Mouse (Mus musculus): Measurements from ENCODE around the gene Spata21.
"Not testable (repeated sequence)": the region's sequence is repeated elsewhere in the genome, so short reads cannot be mapped to it uniquely, and the experiment has no call there.

The Spata21 gene

DNA sequence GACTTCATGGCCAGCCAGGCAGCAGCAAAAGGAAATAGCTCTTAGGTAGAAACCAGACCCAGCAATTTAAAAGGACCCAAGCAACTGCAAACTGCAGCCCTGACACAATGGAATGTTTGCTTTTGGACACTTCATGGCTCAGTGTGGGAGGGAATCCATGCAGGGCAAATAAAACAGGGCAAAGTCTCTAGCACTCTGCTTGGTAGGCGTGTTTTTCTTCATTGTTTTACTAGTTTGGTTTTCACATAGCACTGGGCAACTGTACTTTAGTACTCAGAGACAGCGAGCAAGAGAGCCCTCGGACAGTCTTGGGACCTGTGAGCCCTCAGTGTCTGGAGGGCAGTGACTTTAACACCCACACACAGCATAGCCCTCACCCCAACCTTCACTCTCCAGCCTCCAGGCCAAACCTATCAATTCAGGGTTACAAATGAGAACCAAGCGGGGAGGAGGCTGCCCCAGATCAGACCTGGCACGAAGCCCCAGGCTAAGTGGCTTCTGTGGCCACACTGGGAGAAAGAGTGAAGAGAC, 43.5 kb downstream of the Spata21 start:
- no peak for DNase-seq

GRCm38 (mm10) chr4:141132191-141132590, 44.1 kb downstream of the Spata21 start:
- no peak for DNase-seq

DNA sequence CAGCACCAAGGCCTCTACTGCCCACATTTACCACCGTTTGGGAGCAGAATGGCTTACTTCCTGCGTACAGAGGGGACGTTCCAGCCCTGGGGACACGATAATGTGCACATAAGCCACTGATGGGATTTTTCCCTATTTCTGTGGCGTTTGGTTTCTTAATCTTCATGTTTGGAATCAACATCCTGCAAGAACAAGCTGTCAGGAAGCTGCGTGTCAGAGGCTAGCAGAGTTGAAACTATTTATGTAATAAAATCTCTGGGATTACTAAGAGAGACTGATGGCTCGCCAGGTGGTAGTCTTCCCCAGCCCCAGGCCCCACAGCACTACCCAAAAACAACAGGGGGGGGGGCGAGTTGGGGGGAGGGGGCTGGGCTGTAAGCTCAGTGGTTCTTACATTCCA, 45.1 kb downstream of the Spata21 start:
- no peak for DNase-seq

DNA sequence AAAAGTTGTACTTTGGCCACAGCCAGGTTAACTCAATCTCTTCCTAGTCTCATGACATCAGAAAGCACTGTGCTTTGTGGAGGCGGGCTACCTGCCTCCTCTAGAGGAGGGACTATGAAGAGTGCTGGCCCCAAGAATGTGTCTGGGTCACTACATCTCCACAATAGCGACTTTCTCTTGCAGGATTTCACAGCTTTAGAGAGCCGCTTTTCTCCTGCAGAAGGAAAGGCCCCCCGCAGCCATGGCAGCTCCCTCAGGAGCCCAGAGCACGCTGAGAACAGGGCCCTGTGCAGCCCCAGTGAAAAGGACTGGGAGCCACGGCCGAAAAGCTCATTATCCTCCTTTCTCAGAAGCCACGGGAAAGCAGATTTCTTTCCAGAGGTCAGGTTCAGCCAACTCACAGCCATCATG, 45.9 kb downstream of the Spata21 start:
- DNase-seq = no peak

DNA sequence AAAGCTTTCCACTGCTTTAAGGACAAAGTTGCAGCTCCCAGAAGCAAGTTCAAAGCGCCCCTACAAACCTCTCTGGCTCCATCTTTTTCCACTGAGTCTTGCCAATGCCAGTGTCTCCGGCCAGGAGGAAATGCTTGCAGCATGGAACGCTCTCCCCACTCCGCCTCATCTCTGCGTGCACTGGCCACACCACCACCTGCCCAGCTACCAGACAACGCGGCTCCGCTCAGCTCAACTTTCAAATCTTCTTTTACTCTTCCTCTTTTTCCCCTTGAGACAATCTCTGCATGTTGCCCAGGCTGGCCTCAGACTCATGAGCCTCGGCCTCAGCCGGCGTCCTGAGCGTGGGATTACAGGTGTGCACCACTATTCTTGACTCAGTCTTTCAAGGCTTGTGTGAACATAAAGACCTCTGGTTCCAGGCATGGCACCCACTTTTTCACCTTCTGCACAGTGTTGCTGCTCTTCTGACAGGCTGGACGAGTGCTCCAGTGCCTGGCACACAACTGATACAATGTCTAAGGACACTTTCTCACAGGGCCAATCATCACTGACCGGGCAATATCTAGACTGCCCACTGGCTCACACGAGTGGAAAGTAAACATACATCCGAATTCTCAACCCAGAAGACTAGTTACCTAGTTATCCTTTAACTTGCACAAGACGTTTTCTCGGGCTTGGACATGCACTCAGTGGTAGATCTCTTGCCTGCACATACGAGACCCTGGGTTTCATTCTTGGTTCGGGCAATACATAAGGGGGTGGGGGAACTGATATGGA, 46.8 kb downstream of the Spata21 start:
- DNase-seq = no peak

- DNase-seq = no peak
Measured at GRCm38 (mm10) chr4:141136126-141136525, 48.0 kb downstream of the Spata21 start.

DNA sequence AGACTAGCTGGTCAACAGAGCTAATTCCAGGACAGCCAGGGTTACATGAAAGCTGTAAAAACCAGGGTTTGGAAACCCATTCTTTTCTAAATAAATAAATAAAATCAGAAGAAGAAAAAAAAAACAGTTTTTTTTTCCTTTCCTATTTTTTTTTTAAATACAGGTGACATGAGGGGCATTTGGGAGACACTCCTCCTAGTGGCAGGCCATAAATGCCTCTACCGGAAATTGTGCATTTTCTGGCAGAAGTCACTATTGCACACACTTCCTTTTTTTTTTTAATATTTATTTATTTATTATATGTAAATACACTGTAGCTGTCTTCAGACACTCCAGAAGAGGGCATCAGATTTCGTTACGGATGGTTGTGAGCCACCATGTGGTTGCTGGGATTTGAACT, 49.6 kb downstream of the Spata21 start:
- not testable (repeated sequence) for DNase-seq

- no peak for DNase-seq
Measured at GRCm38 (mm10) chr4:141138425-141139115, 50.4 kb downstream of the Spata21 start.

GRCm38 (mm10) chr4:141139116-141139970, 51.2 kb downstream of the Spata21 start, which contains the start of gene Szrd1:
TSS of gene Szrd1 (minus strand) at chr4:141139775.
- DNase-seq = peak; percentile 98 to 99

DNA sequence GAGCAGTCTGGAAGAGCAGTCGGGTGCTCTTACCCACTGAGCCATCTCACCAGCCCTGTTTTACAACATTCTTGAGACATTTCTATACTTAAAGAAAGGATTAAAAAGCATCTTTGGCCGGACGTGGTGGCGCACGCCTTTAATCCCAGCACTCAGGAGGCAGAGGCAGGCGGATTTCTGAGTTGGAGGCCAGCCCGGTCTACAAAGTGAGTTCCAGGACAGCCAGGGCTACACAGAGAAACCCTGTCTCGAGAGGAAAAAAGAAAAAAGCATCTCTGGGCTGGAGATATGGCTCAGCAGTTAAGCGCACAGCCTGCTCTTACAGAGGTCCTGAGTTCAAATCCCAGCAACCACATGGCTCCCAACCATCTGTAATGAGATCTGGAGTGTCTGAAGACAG, 52.2 kb downstream of the Spata21 start:
- DNase-seq = not testable (repeated sequence)

DNA sequence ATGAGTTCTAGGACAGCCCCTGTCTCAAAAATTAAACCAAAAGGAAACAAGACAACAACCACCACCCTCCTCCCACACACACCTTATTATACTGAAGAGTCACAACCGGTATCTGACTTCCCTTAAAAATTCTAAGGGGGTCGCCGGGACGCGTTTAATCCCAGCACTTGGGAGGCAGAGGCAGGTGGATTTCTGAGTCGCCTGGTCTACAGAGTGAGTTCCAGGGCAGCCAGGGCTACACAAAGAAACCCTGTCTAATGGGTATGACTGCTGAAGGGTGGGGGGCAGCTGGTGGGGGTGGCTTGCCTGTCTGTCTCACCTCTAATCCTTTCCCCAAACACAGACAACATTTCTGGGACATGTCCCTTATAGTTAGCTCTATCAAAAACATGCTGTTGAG, 52.8 kb downstream of the Spata21 start:
- no peak for DNase-seq

DNA sequence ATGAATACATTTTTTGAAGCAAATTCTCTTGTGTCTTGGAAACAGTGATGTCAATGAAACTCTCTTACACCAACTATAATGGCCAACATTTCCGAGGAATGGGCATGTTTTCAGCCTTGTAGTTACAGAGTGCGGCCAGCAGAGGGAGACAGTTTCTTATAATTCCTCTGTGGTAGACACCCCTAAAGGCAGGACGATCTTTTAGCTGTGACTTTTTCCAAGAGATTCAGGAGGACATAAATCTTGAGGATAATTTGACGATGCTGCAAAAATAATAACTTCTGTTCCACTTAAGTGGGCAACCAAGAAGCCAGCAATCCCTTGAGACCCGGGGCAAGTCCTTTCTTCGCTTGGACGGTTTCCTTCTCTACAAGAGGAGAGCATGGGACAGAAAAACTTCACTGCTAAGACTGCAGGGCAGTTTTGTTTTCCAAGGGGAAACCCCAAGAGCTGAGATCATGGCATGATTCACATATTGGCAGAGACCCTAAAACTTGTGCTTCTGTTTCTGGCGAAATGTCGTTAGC, 54.2 kb downstream of the Spata21 start:
- DNase-seq = peak; percentile 71 to 73

DNA sequence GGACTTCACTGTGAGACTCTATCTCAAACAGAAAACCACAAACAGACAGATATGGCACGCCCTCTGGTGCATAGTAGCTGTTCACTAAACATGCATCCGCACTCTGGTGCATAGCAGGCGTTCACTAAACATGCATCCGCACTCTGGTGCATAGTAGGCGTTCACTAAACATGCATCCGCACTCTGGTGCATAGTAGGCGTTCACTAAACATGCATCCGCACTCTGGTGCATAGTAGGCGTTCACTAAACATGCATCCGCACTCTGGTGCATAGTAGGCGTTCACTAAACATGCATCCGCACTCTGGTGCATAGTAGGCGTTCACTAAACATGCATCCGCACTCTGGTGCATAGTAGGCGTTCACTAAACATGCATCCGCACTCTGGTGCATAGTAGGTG, 57.0 kb downstream of the Spata21 start:
- not testable (repeated sequence) for DNase-seq

- DNase-seq = no peak
Measured at GRCm38 (mm10) chr4:141146491-141147033, 58.4 kb downstream of the Spata21 start.

DNA sequence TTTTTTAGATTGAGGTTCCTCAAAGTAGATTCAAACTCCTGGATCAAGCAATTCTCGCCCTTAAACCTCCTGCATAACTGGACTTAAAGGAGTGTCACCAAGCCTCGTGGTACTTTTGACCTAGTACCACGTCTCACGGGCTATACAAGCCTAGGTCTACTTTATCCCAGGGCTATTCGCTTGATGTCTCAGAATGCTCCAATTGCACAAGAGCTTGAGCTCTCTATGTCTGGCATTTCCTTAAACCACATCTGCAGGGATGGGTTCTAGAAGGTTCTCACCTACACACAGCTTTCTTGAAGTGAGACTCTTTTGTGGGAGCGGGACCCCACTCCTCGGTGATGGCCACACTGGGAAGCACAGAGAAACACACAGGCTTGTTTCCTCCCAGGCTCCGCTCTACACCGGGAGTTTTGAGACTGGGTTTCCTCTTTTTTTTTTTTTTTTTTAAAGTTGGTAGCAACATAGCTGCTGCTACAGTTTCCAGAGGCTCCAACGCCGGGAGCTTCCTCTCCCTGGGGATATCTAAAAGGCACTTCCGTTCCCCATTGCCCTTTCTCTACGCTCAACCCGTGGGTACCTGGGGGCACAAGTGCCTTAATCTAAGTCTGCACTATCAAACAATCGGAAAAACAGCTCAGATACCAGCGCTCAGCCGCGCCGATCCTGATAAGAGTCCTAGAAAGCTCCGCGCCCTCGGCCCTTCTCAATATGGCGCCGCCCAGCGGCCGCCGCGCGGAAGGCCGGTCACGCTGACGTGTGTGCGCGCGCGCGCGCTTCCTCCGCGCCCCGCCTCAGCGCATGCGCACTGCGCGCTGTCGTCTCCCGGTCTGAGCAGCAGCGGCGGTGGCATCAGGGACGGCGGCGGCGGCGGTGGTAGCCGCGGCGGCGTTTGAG, 59.2 kb downstream of the Spata21 start, which contains the start of gene Fbxo42:
Gene Fbxo42 (plus strand): TSS at position 802 of the 897 bp plus-strand sequence.
- DNase-seq = peak; percentile 95 to 96

DNA sequence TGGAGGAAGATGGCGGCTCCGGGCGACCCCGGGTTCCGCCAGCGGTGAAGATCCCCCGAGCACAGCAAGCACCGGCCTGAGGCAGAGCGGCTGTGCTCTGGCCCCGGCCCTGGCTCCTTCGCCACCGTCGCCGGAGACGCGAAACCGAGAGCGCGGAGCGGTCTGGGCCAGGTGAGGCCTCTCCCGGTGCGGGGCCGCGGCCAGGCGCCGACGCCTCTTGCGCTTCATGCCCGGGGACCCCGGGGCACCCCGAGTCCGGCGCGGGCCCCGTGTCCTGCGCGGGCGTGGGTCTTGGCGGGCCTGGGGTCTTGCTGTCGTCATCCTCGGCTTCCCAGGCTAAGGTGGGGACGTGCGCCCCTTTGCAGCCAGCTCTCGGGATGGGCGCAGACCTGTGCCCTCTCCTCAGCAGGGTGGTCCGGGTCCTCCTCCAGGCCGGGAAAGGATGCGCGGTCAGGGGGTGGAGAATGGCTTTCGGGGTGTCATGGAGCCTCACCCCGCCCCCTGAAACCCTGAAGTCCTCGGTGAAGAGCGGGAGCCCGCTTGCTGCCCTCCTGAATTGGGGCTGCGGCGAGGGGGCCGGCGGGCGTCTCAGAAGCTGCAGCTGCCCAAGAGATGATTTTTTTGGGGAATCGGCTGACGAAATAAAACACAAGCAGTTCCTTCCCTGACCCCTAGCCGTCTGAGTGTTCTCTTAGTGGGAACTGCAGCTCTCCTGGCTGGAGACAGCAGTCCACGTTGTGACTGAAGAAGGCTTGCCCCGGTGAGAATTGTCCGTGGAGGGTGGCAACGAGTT, 60.1 kb downstream of the Spata21 start:
- peak; percentile 61 to 74 for DNase-seq

DNA sequence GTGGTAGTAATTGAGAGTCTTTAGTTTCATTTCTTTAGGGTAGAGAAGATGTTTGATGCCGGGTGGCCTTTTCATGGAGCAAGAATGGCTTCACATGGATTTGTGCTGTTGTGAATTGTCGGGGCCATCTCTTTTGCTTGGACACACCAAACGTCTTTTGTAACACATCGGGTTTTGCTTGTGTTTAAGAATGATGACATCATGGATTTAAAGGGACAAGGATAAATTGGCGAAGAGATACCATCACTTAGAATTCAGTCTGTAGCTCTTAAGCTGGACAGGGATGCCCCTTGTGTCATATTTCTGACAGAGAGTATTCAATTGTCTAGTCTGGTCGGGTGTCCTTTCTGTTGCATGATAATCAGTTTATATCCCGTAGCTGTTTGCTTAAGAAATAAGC, 61.0 kb downstream of the Spata21 start:
- DNase-seq = no peak

DNA sequence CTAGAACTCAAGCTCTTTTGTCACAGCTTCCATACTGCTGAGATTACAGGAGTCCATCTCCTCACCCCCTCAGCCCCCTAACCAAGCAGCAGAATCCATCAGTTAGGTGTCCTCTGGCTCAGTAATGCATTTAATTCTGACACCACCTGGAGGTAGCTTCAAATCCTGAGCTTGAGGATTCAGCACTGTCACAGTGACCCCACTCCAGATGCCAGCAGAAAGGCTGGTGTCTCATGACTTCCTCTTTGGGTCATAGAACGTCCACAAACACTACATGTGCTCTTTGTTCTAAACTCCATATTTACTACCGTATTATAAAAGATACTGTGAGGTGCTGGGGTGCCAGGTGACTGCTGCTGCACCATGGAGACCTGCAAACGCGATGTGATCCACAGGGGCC, 69.4 kb downstream of the Spata21 start:
- no peak for DNase-seq

DNA sequence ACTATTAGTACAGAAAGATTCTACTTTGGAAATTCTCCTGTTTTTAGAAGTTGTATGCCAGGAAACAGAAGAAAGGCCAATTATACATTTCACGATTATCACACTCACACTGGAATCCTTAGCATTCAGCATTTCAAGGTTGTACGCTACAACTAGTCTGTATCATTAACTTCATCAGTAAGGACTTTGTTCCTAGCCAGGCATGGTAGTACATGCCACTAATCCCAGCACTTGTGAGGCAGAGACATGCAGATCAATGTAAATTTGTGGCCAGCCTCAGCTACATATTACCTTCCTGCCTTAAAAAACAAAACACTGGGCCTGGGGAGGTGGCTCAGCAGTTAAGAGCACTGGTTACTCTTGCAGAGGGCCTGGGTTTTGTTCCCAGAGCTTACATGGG, 70.5 kb downstream of the Spata21 start:
- no peak for DNase-seq

- DNase-seq = no peak
Measured at GRCm38 (mm10) chr4:141159093-141159492, 71.0 kb downstream of the Spata21 start.
